Mouse (Mus musculus): Measurements from ENCODE around the gene Tmem110.

Tmem110 gene

GRCm38 (mm10) chr14:30825476-30826131 lies at the start of gene Tmem110:
Gene Tmem110 (plus strand): TSS chr14:30825590.
- DNase-seq (ENCODE audit: low spot score): peak; percentile 84

GRCm38 (mm10) chr14:30784614-30785013 lies 40.8 kb upstream of the Tmem110 start:
- DNase-seq (ENCODE audit: low spot score): no peak

- no peak for DNase-seq (ENCODE audit: low spot score)
Measured at GRCm38 (mm10) chr14:30789471-30789870, 35.9 kb upstream of the Tmem110 start.

GRCm38 (mm10) chr14:30792871-30793270 lies 32.5 kb upstream of the Tmem110 start:
- DNase-seq (ENCODE audit: low spot score): no peak

- no peak for DNase-seq (ENCODE audit: low spot score)
Measured at GRCm38 (mm10) chr14:30801756-30802155, 23.6 kb upstream of the Tmem110 start.

- DNase-seq (ENCODE audit: low spot score): no peak
Measured at GRCm38 (mm10) chr14:30821136-30821535, 4.3 kb upstream of the Tmem110 start.

GRCm38 (mm10) chr14:30824456-30824995 lies 864 bp upstream of the Tmem110 start:
- no peak for DNase-seq (ENCODE audit: low spot score)

- DNase-seq (ENCODE audit: low spot score): no peak
Measured at GRCm38 (mm10) chr14:30825021-30825475, 342 bp upstream of the Tmem110 start.

GRCm38 (mm10) chr14:30826174-30827140 lies 1.1 kb downstream of the Tmem110 start:
- no peak for DNase-seq (ENCODE audit: low spot score)

GRCm38 (mm10) chr14:30827480-30827879 lies 2.1 kb downstream of the Tmem110 start:
- no peak for DNase-seq (ENCODE audit: low spot score)

GRCm38 (mm10) chr14:30828077-30828476 lies 2.7 kb downstream of the Tmem110 start:
- DNase-seq (ENCODE audit: low spot score): no peak

GRCm38 (mm10) chr14:30828635-30829460 lies 3.5 kb downstream of the Tmem110 start:
- peak; percentile 24 for DNase-seq (ENCODE audit: low spot score)

- DNase-seq (ENCODE audit: low spot score): no peak
Measured at GRCm38 (mm10) chr14:30837416-30837996, 12.1 kb downstream of the Tmem110 start.

GRCm38 (mm10) chr14:30843701-30844100 lies 18.3 kb downstream of the Tmem110 start:
- DNase-seq (ENCODE audit: low spot score): no peak

- no peak for DNase-seq (ENCODE audit: low spot score)
Measured at GRCm38 (mm10) chr14:30850504-30850903, 25.1 kb downstream of the Tmem110 start.

GRCm38 (mm10) chr14:30852325-30852724 lies 26.9 kb downstream of the Tmem110 start:
- no peak for DNase-seq (ENCODE audit: low spot score)

- no peak for DNase-seq (ENCODE audit: low spot score)
Measured at GRCm38 (mm10) chr14:30855316-30855715, 29.9 kb downstream of the Tmem110 start.

GRCm38 (mm10) chr14:30856885-30857507 lies 31.6 kb downstream of the Tmem110 start:
- no peak for DNase-seq (ENCODE audit: low spot score)

GRCm38 (mm10) chr14:30857990-30858389 lies 32.6 kb downstream of the Tmem110 start:
- no peak for DNase-seq (ENCODE audit: low spot score)

- no peak for DNase-seq (ENCODE audit: low spot score)
Measured at GRCm38 (mm10) chr14:30861421-30862125, 36.2 kb downstream of the Tmem110 start.

All from ovary, postnatal 36 days (tissue).